Mouse (Mus musculus) liver, postnatal 0 days (tissue): ENCODE data around the gene U2surp.

Experiments
- CTCF ChIP-seq: sonication (generic); IDR thresholded peaks from 2 replicates; pipeline ENCODE4 v1.5.1; 2016; ENCODE audit warnings: antibody characterized with exemption, low read depth
- EP300 ChIP-seq: IDR thresholded peaks from 2 replicates; pipeline ENCODE4 v1.6.1; 2016; ENCODE audit warnings: antibody characterized with exemption, low read depth, mild to moderate bottlenecking

DNA sequence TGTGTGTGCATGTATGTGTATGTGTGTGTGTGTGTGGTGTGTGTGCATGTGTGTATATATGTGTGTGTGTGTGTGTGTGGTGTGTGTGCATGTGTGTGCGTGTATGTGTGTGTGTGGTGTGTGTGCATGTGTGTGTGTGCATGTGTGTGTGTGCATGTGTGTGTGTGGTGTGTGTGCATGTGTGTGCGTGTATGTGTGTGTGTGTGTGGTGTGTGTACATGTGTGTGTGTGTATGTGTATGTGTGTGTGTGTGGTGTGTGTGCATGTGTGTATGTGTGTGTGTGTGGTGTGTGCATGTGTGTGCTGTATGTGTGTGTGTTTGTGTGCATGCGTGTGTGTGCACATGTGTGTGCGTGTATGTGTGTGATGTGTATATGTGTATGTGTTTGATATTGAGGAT lies 32.8 kb upstream of the U2surp start:
- TF ChIP-seq CTCF: no peak
- no peak for TF ChIP-seq EP300
